Mouse (Mus musculus): ENCODE measurements around the gene Nkiras2.
"Not testable (repeated sequence)": the region's sequence is repeated elsewhere in the genome, so short reads cannot be mapped to it uniquely, and the experiment has no call there.

Gene Nkiras2

DNA sequence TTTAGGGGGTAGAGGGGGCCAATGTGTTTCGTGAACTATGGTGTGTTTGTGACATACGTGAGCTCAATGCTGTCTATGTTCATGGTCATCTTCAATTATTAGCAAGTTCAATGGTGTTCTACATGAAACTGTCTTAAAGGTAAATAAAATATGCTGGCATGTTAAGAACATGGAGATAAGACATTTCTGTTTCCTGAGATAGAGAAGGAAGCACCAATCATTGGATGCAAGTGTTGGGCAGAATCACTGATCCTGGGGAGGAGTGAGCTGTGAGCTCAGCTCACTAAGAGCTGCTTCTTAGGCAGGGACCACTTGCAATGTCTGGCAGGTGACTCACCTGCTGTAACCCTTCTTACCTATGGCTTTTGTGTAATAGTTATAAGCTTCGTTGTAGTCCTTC, 17.7 kb upstream of the Nkiras2 start:
- DNase-seq (ENCODE audit: low spot score), result no peak

DNA sequence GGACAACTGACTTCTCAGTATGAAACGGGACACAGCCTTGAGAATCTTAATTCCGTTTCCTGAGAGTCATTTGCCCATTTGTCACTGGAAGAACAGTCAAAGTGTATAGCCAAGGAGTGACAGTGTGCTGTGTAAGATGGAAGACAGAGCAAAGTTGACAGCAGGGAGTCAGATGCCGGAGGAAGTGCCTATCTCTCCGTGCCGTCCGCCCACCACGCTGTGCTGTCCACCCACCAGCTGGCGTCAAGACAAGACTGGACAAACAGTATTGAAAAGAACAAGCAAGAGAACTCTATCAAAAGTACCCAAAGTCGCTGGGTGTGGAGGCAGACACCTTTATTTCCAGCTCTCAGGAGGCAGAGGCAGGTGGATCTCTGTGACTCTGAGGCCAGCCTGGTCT, 15.9 kb upstream of the Nkiras2 start:
- DNase-seq (ENCODE audit: low spot score), result no peak

DNA sequence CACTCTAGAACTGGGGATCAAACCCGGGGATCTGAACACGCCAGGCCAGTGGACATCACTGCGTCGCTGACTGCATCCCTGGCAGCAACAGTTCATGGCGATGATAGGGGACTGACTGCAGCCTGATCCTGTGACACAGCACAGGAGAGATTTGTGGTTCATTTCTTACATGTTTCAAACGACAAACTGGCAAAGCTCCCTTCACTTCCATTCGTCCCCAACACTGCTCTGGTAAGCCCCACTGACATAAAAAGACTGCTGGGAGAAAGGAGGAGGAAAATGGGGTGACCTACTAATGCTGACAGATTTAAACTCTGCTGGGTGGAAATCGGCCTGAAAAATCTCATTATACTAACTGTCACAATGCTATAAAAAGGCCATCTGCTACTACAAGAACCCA, 15.2 kb upstream of the Nkiras2 start:
- DNase-seq (ENCODE audit: low spot score), result no peak

DNA sequence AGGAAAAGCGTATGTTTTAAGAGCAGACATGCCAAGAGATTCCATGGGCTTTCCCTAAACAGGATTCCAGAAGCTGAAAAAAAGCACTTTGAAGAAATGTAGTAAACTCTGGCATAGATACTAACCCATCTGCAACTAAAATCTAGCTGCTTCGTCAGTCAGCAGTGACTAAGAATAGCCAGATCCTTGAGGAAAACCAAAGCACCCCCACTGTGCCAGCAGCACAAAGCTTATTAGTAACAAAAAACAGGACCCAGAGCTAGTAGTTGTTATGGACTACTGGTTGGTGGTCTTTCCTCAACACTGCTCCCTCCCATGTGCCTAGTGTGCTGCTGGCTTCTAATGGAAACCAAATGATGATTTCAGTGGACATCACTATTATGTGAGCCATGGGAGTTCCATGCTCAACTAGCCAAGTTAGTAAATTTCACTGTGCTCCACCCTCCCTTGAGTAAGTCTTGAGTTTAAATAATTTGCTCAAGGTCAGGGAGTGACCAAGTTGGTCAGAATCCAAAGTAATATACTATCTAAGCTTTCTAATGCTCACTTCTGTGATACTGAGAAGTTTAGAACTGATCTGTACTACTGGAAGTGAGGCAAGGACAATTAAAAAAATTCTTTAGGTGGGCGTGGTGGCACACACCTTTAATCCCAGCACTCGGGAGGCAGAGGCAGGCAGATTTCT, 14.6 kb upstream of the Nkiras2 start:
- no peak for DNase-seq (ENCODE audit: low spot score)

DNA sequence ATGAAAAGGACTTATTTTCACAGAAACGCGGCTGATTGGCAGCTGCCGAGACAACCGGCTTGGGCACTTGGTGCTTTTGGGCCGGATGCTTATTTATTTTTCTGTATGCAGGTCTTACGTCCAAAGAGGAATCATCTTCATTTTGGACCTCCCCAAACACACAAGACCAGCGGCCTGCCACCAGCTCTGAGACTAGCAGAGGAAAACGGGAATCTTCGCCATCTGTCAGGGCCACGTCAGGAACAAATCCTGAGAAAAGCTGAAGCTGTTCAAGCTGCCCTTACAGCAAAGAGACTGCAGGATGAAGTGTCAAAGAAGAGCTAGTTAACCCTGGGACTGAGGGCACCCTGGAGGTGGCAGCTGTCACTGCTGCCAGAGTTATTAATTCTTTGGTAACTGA, 13.6 kb upstream of the Nkiras2 start:
- DNase-seq (ENCODE audit: low spot score), result no peak

DNA sequence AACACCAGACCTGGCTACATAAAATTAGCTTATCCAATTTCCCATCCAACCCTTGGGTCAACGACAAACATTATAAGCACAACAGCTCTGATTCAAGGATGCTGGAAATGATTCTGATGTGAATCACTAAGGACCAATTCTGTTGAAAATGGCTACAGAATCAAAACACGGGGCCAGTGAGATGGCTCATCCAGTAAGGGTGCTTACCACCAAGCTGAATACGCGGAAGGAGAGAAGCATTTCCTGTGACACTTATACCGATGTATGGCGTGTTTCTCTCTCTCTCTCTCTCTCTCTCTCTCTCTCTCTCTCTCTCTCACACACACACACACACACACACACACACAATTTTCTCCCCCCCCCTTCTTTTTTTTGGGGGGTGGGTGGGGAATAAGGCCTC, 11.9 kb upstream of the Nkiras2 start:
- DNase-seq (ENCODE audit: low spot score), result no peak

DNA sequence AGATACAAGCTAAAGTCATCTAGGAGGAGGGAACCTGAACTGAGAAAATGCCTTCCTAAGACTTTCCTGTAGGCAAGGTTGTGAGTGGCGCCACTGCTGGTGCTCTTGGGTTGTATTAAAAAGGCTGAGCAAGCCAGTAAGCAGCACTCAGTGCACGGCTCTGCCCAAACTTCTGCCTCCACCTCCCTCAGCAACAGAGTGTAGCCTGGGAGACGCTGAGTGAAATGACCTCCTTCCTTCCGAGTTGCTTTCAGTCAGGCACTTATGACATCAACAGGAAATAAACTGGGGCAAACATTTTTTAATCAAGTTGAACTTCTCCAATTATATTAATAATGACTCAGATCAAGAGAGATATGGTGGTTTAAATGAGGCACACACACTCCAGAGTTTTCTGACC, 10.2 kb upstream of the Nkiras2 start:
- DNase-seq (ENCODE audit: low spot score), result no peak

DNA sequence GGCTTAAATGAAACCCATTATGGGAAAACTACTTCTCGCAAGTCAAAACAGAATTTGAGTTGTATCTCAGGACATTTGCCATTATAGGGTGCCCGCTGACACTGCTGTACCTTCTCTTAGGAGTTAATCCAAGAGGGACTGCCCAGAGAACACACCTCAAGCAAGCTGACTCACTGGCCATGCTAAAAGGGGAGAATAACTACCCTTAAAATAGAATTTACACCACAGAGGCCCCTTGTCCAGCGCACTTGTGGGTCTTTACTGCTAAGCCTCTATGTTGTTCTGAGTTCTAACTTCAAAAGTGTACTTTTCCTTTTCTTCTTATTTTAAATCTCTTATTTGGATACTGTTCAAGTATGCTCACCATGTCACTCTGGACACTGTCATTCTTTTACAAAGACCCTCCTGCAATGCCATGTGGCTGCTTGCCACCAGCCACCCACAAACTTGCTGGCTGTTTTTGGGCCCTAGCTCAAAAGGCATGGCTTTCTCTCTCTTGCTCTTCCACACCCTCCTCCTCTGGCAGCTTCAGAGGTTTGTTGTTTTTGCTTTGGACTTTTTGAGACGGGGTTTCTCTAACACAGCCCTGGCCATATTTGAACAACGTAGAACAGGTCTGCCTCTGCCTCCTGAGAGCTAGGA, 9.6 kb upstream of the Nkiras2 start:
- no peak for DNase-seq (ENCODE audit: low spot score)

DNA sequence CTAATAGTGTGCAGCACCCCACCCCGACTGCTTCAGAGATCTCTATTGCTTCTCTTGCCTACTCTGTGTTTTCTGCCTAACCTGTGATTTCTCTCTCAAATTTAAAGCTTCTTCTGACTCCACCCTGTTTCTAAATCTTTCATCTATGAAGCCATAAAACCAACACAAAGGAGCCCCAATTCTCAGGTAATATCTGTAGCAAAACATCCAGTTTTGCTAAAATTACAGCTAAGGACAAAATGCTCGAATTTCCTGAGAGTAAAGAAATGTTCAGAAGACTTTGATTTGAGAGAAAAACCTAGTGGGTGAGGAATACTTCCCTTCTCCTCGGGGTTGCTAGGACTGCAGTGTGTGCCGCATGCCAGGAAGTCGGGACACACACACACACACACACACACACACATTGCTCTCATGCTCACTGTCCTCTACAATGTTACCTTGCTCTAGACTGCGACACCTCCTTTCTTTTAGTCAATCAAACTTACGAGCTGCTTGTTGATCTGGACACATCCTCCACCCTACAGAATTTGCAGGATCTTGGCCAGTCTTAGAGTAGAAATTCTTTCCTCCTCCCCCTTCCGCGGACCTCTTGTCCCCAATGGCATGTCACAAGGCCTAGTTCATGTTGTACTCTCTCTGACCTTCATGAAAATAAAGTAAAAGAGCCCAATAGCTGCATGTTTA, 8.9 kb upstream of the Nkiras2 start:
- no peak for DNase-seq (ENCODE audit: low spot score)

DNA sequence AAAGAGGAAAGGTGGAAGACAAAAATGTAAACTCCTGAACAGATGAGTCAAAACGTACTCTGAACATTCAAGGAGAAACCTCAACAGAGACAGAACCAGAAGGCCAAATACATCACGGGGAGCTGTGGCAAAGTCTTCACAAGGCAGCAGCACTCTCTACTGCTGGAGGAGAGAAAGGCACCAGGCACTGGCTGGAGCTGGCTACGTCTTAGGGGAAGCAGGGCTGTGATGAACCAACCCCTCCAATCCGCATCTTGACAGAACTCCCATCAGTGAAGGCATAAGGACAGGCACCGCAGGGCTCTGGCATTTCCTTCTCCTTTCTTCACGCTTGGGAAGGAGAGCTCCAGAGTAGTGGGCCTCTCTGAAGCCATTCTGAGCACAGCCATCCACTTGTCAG, 7.4 kb upstream of the Nkiras2 start:
- DNase-seq (ENCODE audit: low spot score), result no peak

DNA sequence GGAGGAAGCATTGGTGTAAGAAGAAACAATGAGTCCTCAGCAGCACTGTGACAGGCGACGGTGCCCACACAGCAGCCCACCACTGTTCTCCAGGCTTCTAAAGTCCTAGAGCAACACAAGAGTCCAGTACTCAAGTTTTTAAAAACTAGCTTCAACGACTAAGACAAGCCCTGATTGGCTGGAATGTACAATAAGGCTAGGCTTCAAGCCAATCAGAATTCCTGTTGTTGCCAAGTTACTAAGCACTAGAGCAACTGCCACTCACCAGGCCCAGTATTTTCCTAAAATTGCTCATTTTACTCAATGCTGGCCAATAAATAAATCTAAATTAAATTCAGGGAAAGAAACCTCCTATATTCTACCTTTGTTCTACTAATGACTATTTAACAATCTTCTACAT, 5.8 kb upstream of the Nkiras2 start:
- no peak for DNase-seq (ENCODE audit: low spot score)

DNA sequence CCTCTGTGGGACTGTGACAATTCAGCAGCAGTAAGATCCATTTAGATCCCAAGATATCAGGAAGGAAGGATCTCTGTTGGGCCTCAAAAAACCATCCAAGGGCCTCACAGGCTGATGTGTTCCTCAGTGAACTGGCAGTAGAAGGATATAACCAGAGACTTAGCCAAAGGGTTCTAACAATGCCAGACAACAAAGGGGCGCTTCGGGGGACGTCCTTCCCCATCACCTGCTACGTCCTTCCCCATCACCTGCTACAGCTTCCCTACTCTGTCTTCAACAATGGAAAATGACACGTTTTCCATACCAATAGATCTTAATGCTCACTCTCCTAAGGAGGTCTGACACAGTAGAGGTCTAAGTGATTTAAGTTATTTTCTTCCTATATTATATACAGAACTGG, 2.7 kb upstream of the Nkiras2 start:
- DNase-seq (ENCODE audit: low spot score), result no peak

DNA sequence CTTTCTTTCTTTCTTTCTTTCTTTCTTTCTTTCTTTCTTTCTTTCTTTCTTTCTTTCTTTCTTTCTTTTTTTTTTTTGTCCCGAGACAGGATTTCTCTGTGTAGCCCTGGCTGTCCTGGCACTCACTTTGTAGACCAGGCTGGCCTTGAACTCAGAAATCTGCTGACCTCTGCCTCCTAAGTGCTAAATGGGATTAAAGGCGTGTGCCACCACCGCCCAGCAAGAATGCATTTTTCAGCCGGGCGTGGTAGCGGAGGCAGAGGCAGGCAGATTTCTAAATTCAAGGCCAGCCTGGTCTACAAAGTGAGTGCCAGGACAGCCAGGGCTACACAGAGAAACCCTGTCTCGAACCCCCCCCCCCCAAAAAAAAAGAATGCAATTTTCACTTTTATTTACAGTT, 2.2 kb upstream of the Nkiras2 start:
- DNase-seq (ENCODE audit: low spot score), result not testable (repeated sequence)

DNA sequence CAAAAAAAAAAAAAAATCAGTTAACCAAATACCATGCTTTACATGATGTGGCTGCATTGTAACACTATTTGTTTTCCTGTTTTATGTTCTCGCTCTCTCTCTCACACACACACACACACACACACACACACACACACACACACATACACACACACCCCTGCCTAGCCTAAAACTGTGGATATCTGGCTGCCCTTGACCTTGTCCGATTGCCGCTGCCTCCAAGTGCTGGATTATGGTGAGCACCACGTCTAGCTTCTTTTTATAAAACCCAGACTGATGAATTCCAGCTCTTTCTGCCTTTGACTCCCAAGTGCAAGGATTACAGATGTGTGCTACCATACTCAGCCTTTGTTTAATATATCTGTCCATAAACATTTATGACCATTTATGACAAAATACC, 1.6 kb upstream of the Nkiras2 start:
- no peak for DNase-seq (ENCODE audit: low spot score)

DNA sequence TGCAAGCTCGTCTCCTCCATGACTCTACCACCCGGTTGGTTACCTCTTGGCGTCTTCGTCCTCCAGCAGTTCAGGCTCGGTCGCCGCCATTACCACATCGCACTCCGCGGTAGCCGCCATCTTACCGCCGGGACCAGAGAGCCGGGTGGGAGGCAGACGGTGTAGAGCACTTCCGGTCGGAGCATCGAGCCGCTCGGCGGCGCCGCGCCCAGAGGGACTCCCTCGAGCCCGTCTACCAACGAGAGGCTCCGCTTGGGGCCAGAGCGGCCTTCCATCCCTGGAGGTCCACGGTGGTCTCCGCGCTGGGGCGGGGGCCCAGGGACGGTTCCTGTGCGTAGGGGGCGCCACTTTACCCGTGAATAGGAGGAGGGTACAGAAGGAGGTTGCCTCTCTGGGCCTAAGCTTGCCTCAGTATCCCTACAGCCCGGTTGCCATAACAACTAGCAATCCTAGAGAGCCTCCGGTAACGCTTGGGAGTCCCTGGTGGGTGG, 486 bp downstream of the Nkiras2 start:
- peak; percentile 94 for DNase-seq (ENCODE audit: low spot score)

DNA sequence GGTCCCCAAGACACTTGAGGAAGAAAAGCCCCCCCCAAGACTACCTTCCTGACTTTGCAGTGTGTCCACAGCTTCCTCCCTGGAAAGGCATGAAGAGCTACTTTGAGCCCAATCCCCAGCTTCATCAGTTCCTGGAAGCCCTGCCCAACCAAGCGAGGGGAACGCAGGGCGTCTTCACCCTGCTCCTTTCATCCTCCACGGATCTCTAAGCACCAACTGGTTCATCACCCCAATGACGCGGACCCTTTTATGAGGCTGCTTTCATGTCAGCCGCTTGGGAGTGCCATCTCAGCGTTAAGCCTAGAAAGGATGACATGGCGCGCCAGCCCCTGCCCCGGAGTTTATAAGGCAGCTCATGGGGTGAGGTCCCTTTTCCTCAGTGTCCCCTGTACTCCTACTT, 938 bp downstream of the Nkiras2 start, which contains the start of gene Dnajc7:
Dnajc7 (minus strand) TSS at position 187 of the 400 bp plus-strand sequence.
- DNase-seq (ENCODE audit: low spot score), result no peak

DNA sequence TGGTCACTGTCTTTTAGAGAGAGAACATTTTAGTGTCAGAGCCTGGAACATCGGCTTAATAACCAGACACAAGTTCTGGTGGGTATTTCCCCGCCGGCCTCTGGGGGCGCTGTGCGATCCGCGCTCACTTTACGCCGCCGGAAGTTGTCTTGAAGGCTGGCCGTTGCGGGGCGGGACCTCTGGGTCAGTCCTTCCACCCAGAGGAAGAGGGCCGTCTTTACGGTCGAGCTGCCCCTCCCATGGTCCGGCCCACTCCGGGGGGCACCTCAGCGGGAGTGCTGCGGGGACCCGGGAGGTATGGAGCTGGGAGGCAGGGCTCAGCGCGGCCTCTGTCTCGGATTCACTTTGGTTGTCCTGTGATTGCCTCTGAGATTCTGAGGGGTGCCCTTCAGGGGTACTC, 3.7 kb downstream of the Nkiras2 start:
- peak; percentile 95 for DNase-seq (ENCODE audit: low spot score)

DNA sequence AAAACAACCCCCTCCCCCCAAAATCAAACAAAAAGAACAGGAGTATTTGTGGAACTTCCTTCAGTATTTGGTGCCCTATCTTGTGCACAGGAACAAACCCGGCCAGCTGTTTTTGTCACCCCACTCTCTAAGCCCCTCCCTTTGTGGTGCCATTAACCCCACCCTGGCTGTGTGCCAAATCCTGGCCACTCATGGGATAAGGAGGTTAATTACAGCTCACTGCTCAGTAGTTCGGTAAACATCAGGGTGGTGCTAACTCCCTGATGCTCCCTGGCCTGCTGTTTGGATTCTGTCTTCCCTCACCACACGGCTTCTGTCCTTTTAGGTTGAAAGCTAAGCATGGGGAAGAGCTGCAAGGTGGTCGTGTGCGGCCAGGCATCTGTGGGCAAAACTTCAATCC, 4.8 kb downstream of the Nkiras2 start:
- DNase-seq (ENCODE audit: low spot score), result peak; percentile 47

DNA sequence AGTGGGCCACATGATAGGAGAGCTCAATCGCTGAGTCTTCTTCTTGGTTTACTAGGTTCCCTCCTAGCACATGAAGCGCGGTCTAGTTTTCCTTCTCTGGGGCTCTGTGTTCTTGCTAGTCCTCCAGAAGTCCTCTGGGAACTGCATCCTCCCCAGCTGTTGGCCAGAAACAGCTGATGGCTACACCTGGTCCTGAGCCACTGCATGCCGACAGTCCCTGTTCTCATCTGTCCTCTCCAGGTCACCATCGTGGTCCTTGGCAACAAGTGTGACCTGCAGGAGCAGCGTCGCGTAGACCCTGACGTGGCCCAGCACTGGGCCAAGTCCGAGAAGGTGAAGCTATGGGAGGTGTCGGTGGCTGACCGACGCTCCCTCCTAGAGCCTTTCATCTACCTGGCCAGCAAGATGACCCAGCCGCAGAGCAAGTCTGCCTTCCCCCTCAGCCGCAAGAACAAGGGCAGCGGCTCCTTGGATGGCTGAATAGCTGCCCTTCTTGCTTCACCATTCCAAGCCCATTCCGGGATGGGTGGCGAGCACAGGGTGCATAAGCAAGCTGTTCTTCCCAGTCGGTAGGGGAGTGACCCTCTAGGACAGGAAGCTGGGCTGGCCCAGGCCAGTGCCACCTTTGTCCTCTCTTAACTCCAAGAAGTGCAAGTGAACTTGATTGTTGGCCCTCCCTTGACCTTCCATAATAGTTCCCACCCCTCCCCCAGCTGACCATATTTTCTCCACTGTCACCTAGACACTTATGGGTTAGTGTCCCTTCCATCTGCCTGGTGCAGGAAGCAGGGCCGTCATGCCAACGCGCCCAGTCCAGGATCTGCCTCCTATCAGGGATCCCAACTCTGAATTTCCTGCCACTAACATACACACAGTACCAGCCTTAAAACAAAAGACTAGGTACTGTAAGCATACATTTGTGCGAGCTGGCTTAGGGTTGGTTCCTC, 7.0 kb downstream of the Nkiras2 start:
- no peak for DNase-seq (ENCODE audit: low spot score)

DNA sequence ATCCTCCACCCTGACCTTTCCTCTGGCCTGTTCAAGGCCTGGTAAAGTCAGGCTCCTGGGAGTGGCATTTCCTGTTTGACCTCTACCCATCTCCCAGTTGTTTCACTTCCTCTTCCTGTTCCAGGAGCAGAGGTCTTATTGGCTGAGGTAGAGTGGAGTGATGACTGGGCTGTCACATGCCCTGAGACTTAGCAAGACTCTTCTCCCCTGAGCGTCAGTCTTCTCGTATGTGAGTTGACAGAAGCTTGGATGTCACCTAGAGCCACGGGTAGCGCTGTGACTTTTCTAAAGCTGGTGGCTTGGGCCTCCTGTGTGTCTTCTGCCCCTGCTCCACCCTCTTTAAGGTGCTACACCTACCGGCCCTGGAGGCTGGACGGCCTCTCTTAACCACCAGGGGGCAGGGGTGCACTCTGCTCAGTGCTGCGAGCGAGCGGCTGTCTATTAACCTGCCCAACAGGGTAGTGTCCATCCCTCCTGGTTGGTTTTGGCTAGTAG, 7.7 kb downstream of the Nkiras2 start:
- DNase-seq (ENCODE audit: low spot score), result peak; percentile 85

DNA sequence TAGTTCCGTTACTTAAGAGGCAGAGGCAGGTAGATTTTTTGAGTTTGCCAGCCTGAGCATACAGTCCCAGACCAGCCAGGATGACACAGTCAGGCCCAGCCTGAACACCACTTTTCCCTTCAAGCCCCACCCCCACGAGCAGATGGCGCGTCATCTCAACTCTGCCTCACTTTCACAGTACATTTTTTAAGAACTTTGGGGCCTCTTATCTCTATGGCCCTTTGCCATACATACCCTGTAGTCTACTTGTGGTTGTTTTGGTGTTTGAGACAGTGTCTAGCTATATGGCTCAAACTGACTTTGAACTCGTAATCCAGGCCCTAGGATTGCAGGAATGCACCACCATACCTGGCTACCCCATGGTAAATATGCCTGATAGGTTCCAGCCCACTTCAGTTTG, 9.0 kb downstream of the Nkiras2 start:
- DNase-seq (ENCODE audit: low spot score), result no peak

DNA sequence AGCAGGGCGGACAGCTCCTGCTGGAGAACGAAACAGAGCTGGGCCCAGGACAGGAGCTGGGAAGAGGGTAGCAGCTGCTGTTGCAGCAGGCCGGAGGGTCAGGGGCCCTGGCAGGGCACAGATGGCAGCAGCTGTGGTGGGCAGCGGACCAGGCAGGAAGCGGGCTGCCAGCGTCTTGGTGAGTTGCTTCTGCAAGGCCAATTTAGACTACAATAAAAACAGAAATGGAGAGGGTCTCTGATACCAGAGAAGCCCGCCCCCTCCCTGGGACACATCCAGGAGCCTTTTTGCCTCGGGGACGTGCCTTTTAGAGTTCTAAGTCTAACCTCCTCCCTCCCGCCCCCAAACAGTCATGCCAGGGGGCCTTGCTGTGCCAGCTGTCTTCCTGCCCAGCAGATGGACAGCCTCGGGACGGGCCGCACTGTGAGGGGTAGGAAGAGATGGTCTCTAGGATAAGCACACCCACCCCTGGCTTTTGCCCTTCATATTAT, 9.9 kb downstream of the Nkiras2 start:
- DNase-seq (ENCODE audit: low spot score), result no peak
